Mouse (Mus musculus) thymus, postnatal 0 days (tissue): ENCODE data around the gene Irgm2. TPM values are rescaled to one million over a fixed set of nuclear protein-coding genes. Genes with fewer than 3 reads are reported as not detected.

ENCODE experiments used
- DNase-seq: peaks from one replicate; pipeline ENCODE4 v3.0.0-alpha.2; 2015; ENCODE audit warnings: low spot score
- polyA plus RNA-seq: library from polyadenylated mRNA; unstranded; fragments of >200 nt; fragmentation: Nextera tagmentation; extraction: Ambion mirVana; gene quantifications from 2 replicates; pipeline ENCODE4 v1.2.1, GENCODE M21; 2015

Irgm2 gene
- polyA plus RNA-seq, 1 experiment from 2014 or later, result 12.1 TPM

- DNase-seq, result no peak
These were observed 60.7 kb downstream of the Irgm2 start for GRCm38 (mm10) chr11:58260156-58260555.

- no peak for DNase-seq
These were observed 62.4 kb downstream of the Irgm2 start for GRCm38 (mm10) chr11:58261826-58262225.

- no peak for DNase-seq
These were observed 62.9 kb downstream of the Irgm2 start for GRCm38 (mm10) chr11:58262336-58262735.

GRCm38 (mm10) chr11:58263516-58263915 is 64.1 kb downstream of the Irgm2 start:
- no peak for DNase-seq

GRCm38 (mm10) chr11:58264546-58264945 is 65.1 kb downstream of the Irgm2 start:
- DNase-seq, result no peak

- no peak for DNase-seq
These were observed 68.9 kb downstream of the Irgm2 start for GRCm38 (mm10) chr11:58268285-58268684.

Other genes starting within 250 kb of the Irgm2 start
- 17.1 and 22.8 TPM in 2 replicates for gene Larp1, start 190.6 kb upstream of the Irgm2 start, polyA plus RNA-seq
- gene Gm12248, start 106.5 kb upstream of the Irgm2 start, polyA plus RNA-seq, result 0.12 and 0.38 TPM in 2 replicates
- gene Cnot8, start 95.5 kb upstream of the Irgm2 start, polyA plus RNA-seq, result 155 TPM in 2 replicates
- 23.0 and 25.7 TPM in 2 replicates for gene Gemin5, start 31.1 kb upstream of the Irgm2 start, polyA plus RNA-seq
- gene Mrpl22, start 28.0 kb upstream of the Irgm2 start, polyA plus RNA-seq, result 137 and 139 TPM in 2 replicates
- gene Igtp, start 62 bp upstream of the Irgm2 start, polyA plus RNA-seq, result 65.3 and 67.3 TPM in 2 replicates
- gene 4930438A08Rik, start 75.2 kb downstream of the Irgm2 start, polyA plus RNA-seq, result 0.08 and 0.09 TPM in 2 replicates
- 12.8 and 14.1 TPM in 2 replicates for gene Zfp692, start 107.5 kb downstream of the Irgm2 start, polyA plus RNA-seq
- 59.2 and 72.2 TPM in 2 replicates for gene Zfp672, start 130.7 kb downstream of the Irgm2 start, polyA plus RNA-seq
- 29.2 and 30.4 TPM in 2 replicates for gene Sh3bp5l, start 131.1 kb downstream of the Irgm2 start, polyA plus RNA-seq
- gene Lypd8, start 179.4 kb downstream of the Irgm2 start, polyA plus RNA-seq, result 1.6 and 2.1 TPM in 2 replicates
- 0.40 and 0.64 TPM in 2 replicates for gene 1810065E05Rik, start 221.5 kb downstream of the Irgm2 start, polyA plus RNA-seq
- 0.12 and 0.23 TPM in 2 replicates for gene Gm12253, start 232.9 kb downstream of the Irgm2 start, polyA plus RNA-seq